Mouse (Mus musculus) urinary bladder, postnatal 25 days (tissue): Measurements from ENCODE around the gene Cdh13.

Experiments
- DNase-seq: peaks from one replicate; pipeline ENCODE4 v3.0.0; 2022; ENCODE audit warnings: low spot score

The Cdh13 gene

DNA sequence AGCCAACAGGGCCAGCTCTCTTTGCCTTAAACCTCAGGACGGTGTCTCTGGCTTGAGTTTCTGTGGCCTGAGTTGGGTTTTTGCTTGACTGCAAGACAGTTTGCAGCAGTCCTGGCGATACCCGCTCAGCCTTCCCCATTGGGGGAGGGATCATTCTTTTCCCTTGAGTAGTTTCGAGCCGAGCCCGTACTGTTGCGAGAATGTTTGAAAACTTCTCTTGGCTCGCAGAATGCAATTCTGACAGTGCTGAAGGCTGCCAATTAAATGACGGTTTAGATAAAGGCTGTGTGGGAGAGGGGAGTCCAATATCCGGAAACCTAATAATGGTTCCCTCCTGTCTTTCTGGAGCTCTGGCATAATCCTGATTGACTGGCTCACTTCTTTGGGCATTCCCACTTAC is 23.4 kb downstream of the Cdh13 start:
- DNase-seq: no peak

DNA sequence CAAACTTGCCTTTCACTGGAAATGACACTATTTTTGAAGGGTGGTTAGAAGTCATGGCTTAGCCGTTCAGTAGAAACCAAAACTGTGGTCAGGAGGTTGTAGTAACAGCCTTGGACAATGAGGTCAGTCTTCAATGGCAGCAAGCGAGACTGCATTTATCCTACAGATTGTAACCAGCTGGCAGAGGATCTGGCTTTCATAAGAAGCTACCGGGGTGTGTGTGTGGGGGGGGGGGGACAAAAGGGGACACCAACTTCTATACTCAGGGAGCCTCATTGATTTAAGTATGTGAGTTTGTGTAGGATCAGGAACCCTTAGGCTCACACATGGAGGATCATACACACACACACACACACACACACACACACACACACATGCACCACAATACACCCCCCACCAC is 25.6 kb downstream of the Cdh13 start:
- DNase-seq: no peak

GRCm38 (mm10) chr8:118313426-118314187 is 30.1 kb downstream of the Cdh13 start:
- no peak for DNase-seq

DNA sequence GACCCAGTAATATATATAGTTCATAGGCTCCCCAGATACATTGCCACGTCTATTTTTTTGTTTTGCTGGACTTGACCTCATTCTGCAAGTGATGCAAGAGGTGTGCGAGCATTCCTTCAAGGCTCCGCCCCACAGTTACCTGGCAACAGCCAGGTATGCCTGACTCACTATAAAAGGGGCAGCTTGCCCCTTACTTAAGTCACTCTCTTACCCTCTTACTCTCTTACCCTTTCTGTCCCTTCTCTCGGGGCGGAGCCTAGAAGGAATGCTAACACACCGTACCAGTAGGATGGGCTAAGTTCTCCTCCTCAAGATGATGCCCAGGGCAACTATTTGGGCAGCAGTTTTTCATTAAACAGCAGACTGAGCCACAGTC is 30.6 kb downstream of the Cdh13 start:
- no peak for DNase-seq

GRCm38 (mm10) chr8:118314932-118315331 is 31.4 kb downstream of the Cdh13 start:
- no peak for DNase-seq

- peak; percentile 13 for DNase-seq
Measured at GRCm38 (mm10) chr8:118316440-118316839, 32.9 kb downstream of the Cdh13 start.

- no peak for DNase-seq
Measured at GRCm38 (mm10) chr8:118320566-118320965, 37.0 kb downstream of the Cdh13 start.

- DNase-seq: no peak
Measured at GRCm38 (mm10) chr8:118323421-118323820, 39.9 kb downstream of the Cdh13 start.

GRCm38 (mm10) chr8:118334933-118335332 is 51.4 kb downstream of the Cdh13 start:
- DNase-seq: no peak

DNA sequence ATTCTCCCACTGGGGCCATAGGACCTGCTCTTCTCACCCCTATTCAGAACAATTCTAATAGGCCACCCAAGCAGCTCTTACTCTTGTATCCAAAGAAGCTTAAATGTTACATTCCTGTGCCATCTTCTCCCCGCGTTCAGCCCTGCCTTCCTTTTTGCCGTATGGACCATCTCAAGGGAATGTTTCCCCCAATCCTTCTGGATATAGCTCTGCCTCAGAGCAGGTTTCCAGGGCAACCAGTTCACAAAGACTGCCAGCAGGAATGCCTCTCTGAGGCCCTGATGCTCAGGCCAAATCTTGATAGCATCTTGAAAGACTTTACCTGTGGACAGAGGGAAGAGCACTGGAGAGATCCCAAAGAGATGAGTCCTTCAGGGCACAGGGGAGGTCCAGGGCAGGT is 56.2 kb downstream of the Cdh13 start:
- DNase-seq: no peak

- DNase-seq: no peak
Measured at GRCm38 (mm10) chr8:118343267-118343666, 59.7 kb downstream of the Cdh13 start.

- no peak for DNase-seq
Measured at GRCm38 (mm10) chr8:118348710-118349489, 65.4 kb downstream of the Cdh13 start.

DNA sequence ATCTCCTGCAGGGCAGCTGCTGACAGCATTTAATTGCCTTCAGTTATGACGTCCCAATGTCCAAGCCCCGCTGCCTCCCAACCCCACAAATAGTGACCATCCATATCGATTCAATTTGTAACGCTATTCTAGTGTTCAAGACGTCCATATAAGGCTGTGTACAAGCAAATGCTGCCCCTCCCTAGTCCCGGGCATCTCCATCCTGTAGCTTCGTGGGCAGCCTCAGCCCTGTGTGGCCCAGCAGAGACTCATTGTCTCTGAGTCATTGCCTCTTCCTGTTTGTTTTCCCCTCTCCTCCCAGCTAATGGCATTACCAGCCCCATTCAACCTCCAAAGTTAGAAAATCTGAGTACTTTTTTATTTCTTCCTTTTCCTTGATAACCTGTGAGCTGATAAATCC is 66.6 kb downstream of the Cdh13 start:
- DNase-seq: no peak

- DNase-seq: no peak
Measured at GRCm38 (mm10) chr8:118353022-118353421, 69.5 kb downstream of the Cdh13 start.

DNA sequence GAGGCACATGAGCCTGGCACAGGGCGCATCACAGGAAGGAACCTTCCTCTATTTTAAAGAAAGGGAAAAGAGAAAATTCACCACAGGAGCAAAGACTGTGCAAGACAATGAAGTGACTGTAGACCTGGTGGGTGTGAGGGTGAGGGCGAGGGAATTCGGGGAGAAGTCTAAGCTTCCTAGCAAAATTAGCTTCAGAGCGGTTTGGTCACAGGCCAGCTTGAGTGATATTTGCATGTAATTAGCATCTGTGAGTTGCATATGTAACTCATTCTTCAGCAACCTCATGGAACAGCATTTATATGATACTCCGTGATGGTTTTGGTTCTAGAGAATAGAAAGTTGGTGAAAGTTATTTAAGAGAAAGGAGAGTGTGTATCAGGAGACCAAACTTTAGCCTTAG is 73.5 kb downstream of the Cdh13 start:
- DNase-seq: no peak

DNA sequence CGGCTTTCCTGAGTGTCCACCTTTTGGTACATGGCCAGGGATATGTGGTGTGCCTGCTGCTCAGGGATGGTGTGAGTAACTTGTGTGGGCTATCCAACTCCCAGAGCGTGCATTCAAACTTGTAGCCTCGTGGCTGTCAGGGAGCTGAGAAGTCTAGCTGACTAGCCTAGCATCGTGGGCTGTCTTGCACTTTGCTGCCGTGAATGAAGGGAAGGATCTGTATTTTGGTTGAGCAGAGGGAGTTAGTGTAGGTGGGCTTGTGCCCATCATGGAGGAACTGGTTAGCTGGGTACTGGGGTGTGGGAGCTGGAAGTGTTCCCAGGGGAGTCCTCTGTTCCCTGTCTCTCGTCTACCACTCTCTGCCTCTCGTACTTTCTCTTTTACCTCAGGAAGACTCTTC is 74.1 kb downstream of the Cdh13 start:
- no peak for DNase-seq

DNA sequence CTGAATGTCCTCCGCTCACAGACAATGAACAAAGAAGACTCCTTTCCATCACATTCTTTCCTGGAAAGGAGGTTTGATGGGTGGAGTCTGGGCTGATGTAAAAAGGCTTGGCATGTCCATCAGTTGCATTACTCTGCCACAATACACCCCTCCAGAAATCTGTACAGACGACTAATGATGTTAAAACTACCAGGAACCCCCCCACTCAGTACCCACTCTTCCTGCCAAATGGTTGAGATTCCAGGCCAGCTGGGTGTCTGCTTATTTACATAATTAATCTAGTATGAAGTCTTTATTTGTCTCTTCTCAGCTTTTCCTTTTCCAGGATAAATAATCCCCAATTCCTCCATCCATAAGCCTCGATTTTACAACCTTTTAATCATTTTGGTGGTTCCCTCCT is 80.2 kb downstream of the Cdh13 start:
- DNase-seq: no peak

DNA sequence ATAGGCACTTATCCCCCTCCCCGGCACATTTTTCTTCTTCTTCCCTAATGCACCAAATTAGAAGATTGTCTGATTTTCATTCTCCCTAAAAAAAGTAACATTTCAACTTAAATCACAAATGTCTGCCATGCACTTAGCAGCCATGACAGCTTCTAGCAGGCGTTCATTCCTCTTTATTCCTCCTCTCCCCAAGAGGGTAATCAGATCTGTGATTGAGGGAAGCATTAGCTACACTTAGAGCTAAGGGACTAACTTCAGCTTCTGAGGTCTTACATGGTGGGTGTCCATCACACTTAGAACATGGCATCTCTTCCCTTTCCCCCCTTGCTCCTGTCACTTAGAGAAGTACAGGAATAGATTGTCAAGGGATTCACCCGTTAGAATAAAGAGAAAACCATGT is 89.6 kb downstream of the Cdh13 start:
- no peak for DNase-seq

DNA sequence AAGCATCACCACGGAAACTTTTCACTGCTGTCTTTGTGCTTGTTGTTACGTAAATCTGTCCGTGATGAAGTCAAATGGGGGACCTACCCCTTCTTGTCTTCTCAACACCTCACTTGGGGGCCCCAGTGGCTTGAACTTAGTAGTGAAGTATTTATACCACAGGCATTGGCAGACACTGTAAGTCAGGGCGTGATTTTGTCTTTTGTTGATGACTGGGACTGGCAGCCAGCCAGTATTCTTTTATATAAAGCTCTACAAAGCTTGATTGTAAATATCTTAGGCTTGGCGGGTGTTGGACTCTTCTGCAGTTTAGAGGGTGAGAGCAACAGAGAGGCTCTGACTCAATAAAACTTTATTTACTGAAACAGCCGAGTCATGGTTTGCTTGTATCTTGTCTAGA is 91.2 kb downstream of the Cdh13 start:
- DNase-seq: no peak

- DNase-seq: no peak
Measured at GRCm38 (mm10) chr8:118376791-118377190, 93.3 kb downstream of the Cdh13 start.

- no peak for DNase-seq
Measured at GRCm38 (mm10) chr8:118378985-118379384, 95.5 kb downstream of the Cdh13 start.

DNA sequence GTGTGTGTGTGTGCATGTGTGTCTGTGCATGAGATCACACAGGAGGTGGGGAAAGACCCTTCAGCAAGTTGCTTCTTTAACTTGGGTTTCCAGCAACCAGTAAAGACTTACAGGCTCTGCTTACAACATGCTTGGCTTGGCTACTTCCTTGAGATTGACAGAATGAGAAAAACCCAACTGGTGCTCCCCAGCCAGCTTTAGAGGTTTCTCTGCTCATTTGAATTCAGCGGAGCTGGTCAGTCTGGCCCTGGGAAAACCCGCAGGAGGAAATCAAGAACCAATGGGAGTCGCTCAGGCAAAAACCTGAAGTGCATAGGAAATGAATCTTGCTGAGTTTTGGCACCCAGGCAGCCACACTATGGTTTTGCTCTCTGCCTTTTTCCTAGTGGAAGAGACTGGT is 96.1 kb downstream of the Cdh13 start:
- no peak for DNase-seq

DNA sequence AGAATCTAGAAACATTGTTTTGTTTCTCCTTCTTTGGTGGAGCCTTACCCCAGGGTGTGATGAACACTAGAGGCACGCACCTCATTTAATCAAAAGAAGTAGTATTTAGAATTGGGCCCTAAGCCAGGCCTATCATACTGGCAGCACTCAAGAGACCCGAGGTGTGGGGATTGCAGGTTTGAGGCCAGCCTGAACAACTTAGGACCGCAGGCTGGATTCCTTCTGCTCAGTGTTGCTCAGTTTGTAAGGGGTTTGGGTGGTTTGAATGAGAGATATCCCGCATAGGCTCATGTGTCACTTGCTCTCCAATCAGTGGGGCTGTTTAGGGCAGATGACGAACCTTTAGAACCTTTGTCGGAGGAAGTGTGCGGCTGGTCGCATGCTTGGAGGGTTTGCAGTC is 96.5 kb downstream of the Cdh13 start:
- DNase-seq: no peak

GRCm38 (mm10) chr8:118380782-118381181 is 97.2 kb downstream of the Cdh13 start:
- no peak for DNase-seq
